Mouse (Mus musculus) heart, adult 2 months (tissue): Measurements from ENCODE around the gene Cacna1h. TPM values are rescaled to one million over a fixed set of nuclear protein-coding genes. Genes with fewer than 3 reads are reported as not detected.

Source experiments
- DNase-seq, 2 experiments: peaks; one replicate each; pipeline ENCODE4 v3.0.0; 2021
- H3K27ac ChIP-seq: fragments of 200-600 bp; 2 replicates; pipeline ENCODE4 v1.8.1; 2022
- H3K27me3 ChIP-seq: fragments of 200-500 bp; 2 replicates; pipeline ENCODE4 v1.6.1; 2012; ENCODE audit warnings: mild to moderate bottlenecking, low read length, inconsistent platforms, mixed read lengths; ENCODE audit not compliant: control insufficient read depth, insufficient read depth
- H3K36me3 ChIP-seq: fragments of 200-500 bp; 2 replicates; pipeline ENCODE4 v1.6.1; 2012; ENCODE audit warnings: low read length, inconsistent platforms; ENCODE audit not compliant: control insufficient read depth, insufficient read depth
- H3K4me1 ChIP-seq: fragments of 200-500 bp; 2 replicates; pipeline ENCODE4 v1.6.1; 2011; ENCODE audit warnings: low read length; ENCODE audit not compliant: control insufficient read depth, insufficient read depth
- H3K4me3 ChIP-seq: fragments of 200-600 bp; 2 replicates; pipeline ENCODE4 v1.8.1; 2022
- H3K79me2 ChIP-seq: fragments of 200-500 bp; replicated peaks from 2 replicates; pipeline ENCODE4 v1.6.1; 2012; ENCODE audit warnings: mild to moderate bottlenecking, inconsistent platforms, low read length, moderate library complexity, mixed read lengths; ENCODE audit not compliant: control insufficient read depth, insufficient read depth
- H3K9ac ChIP-seq: fragments of 200-500 bp; 2 replicates; pipeline ENCODE4 v1.6.1; 2012; ENCODE audit warnings: low read depth, mild to moderate bottlenecking, control low read depth, inconsistent platforms, low read length, mixed read lengths
- CTCF ChIP-seq: fragments of 200-600 bp; IDR thresholded peaks from 2 replicates; pipeline ENCODE4 v1.8.1; 2022; ENCODE audit warnings: antibody characterized with exemption, mild to moderate bottlenecking, moderate library complexity
- EP300 ChIP-seq: fragments of 200-500 bp; IDR thresholded peaks from 2 replicates; pipeline ENCODE4 v1.6.1; 2011; ENCODE audit warnings: low read depth, low read length, control low read depth; ENCODE audit not compliant: insufficient read depth
- POLR2A ChIP-seq: fragments of 200-500 bp; IDR thresholded peaks from 2 replicates; pipeline ENCODE4 v1.6.1; 2011; ENCODE audit warnings: mild to moderate bottlenecking, low read depth, low read length, control low read depth; ENCODE audit not compliant: insufficient read depth
- WGBS: fragments of 180-500 bp; shearing (Covaris S2); methylation state at CpG from one replicate; pipeline ENCODE4 v1.1.7; 2018; 5-methylcytosine and 5-hydroxymethylcytosine counted together
- intact Hi-C: fragments of 180-260 bp; cut with DNase I; formaldehyde crosslinking; loops from one replicate; pipeline ENCODE4 v1.15.1; 2025
- polyA plus RNA-seq: library from polyadenylated mRNA; depleted of rRNA; stranded (reverse); fragments of >200 nt; gene quantifications from 2 replicates; pipeline ENCODE4 v1.2.3, GENCODE M21; 2012
- total RNA-seq, 2 experiments: library from RNA; stranded (reverse); gene quantifications; 2 replicates each; pipeline ENCODE4 v1.2.3; 2021

The Cacna1h gene
- total and polyA plus RNA-seq, 3 experiments, result 4.5 to 20.4 (median 5.5) TPM

- Histone ChIP-seq H3K4me3 (no peak overlapping the region), H3K27ac (no peak overlapping the region), H3K79me2 (no peaks in the 10 kb centered on the region), H3K36me3 (no peaks in the 10 kb centered on the region), H3K4me1 (no peaks in the 10 kb centered on the region), H3K27me3 (no peaks in the 10 kb centered on the region), H3K9ac (no peak overlapping the region)
- intact Hi-C loops, result no loop called here
- DNase-seq, result no peak
- TF ChIP-seq CTCF (no peak), EP300 (no peak), POLR2A (no peak)
- 42% methylated on average over 2 of the region's 2 CpGs for WGBS
These were observed 32.7 kb upstream of the Cacna1h start for GRCm38 (mm10) chr17:25466257-25466656.

GRCm38 (mm10) chr17:25464091-25464490 lies 30.5 kb upstream of the Cacna1h start:
- Histone ChIP-seq H3K27me3 (no peaks in the 10 kb centered on the region), H3K27ac (no peak overlapping the region; the same call in 1 of the 2 replicates), H3K9ac (no peak overlapping the region), H3K4me1 (no peaks in the 10 kb centered on the region), H3K79me2 (no peaks in the 10 kb centered on the region), H3K36me3 (no peaks in the 10 kb centered on the region), H3K4me3 (no peak overlapping the region)
- intact Hi-C loops, result no loop called here
- no peak for TF ChIP-seq POLR2A
- no peak for DNase-seq
- 53% methylated on average over 4 of the region's 4 CpGs for WGBS

GRCm38 (mm10) chr17:25463326-25463945 lies 29.9 kb upstream of the Cacna1h start:
- H3K79me2 ChIP-seq, result no peaks in the 10 kb centered on the region
- intact Hi-C loops, result no loop called here
- no peak overlapping the region for H3K4me3 ChIP-seq
- DNase-seq, result no peak
- TF ChIP-seq CTCF (no peak), POLR2A (no peak), EP300 (no peak)
- no peak overlapping the region for H3K9ac ChIP-seq
- H3K27me3 ChIP-seq, result no peaks in the 10 kb centered on the region
- no peak overlapping the region; the same call in 1 of the 2 replicates for H3K27ac ChIP-seq
- no peaks in the 10 kb centered on the region for H3K4me1 ChIP-seq
- H3K36me3 ChIP-seq, result no peaks in the 10 kb centered on the region
- WGBS, result 27% methylated on average over 4 of the region's 4 CpGs

- no peak overlapping the region for H3K4me3 ChIP-seq
- WGBS, result 29% methylated on average over 9 of the region's 9 CpGs
- no peak overlapping the region; the same call in 1 of the 2 replicates for H3K27ac ChIP-seq
- H3K36me3 ChIP-seq, result no peaks in the 10 kb centered on the region
- H3K4me1 ChIP-seq, result no peaks in the 10 kb centered on the region
- no peaks in the 10 kb centered on the region for H3K27me3 ChIP-seq
- DNase-seq, result peak in 1 of 2 experiments; percentile 24
- TF ChIP-seq EP300, result no peak
- peak; percentile 31; the same call in 1 of the 2 replicates for TF ChIP-seq POLR2A
- intact Hi-C loops, result no loop called here
- no peak overlapping the region for H3K9ac ChIP-seq
- H3K79me2 ChIP-seq, result no peaks in the 10 kb centered on the region
These were observed 28.8 kb upstream of the Cacna1h start for GRCm38 (mm10) chr17:25462236-25462875.

- 64% methylated on average over 8 of the region's 8 CpGs for WGBS
- no peak for TF ChIP-seq CTCF
- TF ChIP-seq POLR2A, result no peak
- intact Hi-C loops, result no loop called here
These were observed 23.0 kb upstream of the Cacna1h start for GRCm38 (mm10) chr17:25456540-25456939.

GRCm38 (mm10) chr17:25454272-25454671 lies 20.7 kb upstream of the Cacna1h start, which contains the start of gene Tekt4:
Tekt4 (plus strand) TSS chr17:25454615.
- DNase-seq, result no peak
- no peaks in the 10 kb centered on the region for H3K79me2 ChIP-seq
- H3K4me3 ChIP-seq, result no peak within 1 kb of the TSS
- H3K36me3 ChIP-seq, result no peaks in the 10 kb centered on the region
- no peak for TF ChIP-seq CTCF
- TF ChIP-seq POLR2A, result no peak
- no peak for TF ChIP-seq EP300
- no peak within 1 kb of the TSS for H3K27ac ChIP-seq
- WGBS, result 58% methylated on average over 2 of the region's 2 CpGs
- no peaks in the 10 kb centered on the region for H3K4me1 ChIP-seq
- intact Hi-C loops, result no loop called here
- H3K9ac ChIP-seq, result no peak within 1 kb of the TSS
- no peaks in the 10 kb centered on the region for H3K27me3 ChIP-seq

More at GRCm38 (mm10) chr17:25456540-25456939, 23.0 kb upstream of the Cacna1h start:
- H3K27ac ChIP-seq, result no peak overlapping the region
- no peaks in the 10 kb centered on the region for H3K79me2 ChIP-seq
- H3K36me3 ChIP-seq, result no peaks in the 10 kb centered on the region
- H3K9ac ChIP-seq, result no peak overlapping the region
- H3K4me3 ChIP-seq, result no peak overlapping the region
- no peaks in the 10 kb centered on the region for H3K27me3 ChIP-seq
- DNase-seq, result no peak
- no peaks in the 10 kb centered on the region for H3K4me1 ChIP-seq
